Mouse (Mus musculus) frontal cortex, postnatal 14 days (tissue): ENCODE results near the gene Slc35a2.
A peak's percentile ranks its signal among the peaks of the same experiment; 100 is the strongest.

ENCODE experiments used
- DNase-seq, 2 experiments: peaks; one replicate each; pipeline ENCODE4 v3.0.0; 2022; ENCODE audit warnings: low spot score in 2 of 2

The Slc35a2 gene

DNA sequence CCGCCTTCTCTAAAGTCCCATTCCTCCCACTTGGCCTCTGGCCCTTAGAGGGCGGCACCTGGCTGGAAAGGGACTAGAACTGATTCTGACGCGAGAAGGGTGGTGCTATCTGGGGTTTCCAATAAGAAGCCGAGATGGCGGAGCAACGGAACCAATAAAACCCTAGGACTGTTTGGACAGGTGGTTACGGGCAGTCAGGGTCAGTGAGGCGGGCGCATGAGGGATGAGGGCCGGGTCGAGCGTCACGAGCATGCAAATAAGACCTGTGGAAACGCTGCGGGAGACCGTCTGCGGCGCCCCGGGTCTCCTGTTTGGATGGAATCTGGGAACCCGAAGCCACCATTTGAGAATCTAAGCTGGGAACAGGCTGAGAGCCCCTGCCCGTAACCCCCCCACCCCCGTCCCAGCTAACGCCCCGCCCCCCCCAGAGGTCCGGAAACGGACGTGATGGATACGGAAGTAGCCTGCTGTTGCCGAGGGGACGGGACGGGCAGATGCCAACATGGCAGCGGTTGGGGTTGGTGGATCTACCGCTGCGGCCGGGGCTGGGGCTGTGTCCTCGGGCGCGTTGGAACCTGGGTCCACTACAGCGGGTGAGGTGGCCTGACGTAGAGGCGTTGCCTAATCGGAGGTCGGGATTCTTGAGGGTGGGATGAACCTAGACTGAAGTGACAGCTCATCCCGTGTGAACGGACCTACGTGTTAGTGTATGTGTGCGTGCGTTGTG lies at the start of gene Slc35a2:
Slc35a2 (plus strand) TSS at position 188 of the 727 bp plus-strand sequence.
- peak; percentile 70 to 80 for DNase-seq

DNA sequence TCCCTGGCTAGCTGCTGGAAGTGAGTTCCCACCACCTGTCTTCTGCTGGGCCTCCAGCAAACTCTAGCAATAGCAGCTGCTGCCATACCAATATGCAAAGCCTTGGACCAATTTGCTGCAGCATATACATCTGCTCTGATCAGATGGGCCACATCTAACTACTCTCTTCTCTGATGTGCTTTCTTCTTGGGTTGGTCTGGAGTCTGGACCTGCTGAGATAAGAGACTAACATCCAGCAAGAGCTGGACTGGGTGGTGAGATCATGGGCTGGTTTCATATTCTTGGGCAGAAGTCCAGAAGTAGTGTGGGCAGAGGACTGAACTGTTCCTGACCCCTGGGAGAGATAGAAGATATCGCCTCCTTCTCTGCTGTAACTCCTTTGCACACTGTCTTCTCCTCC lies 46.7 kb upstream of the Slc35a2 start:
- DNase-seq = no peak

DNA sequence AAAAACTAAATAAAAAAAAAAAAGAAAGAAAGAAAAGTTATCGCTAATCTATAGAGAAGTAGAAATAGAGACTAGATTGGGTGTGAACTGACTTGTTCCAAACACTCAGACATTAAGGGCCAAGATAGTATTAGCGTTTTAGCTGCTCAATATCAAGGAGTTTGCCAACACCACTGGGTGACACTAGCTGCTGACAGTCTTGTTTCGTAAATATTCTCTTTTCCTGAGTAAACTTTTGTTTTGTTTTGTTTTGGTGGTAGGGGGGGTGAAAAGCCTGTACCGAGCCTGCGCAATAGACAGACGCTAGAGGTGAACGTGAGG lies 43.0 kb upstream of the Slc35a2 start:
- no peak for DNase-seq

DNA sequence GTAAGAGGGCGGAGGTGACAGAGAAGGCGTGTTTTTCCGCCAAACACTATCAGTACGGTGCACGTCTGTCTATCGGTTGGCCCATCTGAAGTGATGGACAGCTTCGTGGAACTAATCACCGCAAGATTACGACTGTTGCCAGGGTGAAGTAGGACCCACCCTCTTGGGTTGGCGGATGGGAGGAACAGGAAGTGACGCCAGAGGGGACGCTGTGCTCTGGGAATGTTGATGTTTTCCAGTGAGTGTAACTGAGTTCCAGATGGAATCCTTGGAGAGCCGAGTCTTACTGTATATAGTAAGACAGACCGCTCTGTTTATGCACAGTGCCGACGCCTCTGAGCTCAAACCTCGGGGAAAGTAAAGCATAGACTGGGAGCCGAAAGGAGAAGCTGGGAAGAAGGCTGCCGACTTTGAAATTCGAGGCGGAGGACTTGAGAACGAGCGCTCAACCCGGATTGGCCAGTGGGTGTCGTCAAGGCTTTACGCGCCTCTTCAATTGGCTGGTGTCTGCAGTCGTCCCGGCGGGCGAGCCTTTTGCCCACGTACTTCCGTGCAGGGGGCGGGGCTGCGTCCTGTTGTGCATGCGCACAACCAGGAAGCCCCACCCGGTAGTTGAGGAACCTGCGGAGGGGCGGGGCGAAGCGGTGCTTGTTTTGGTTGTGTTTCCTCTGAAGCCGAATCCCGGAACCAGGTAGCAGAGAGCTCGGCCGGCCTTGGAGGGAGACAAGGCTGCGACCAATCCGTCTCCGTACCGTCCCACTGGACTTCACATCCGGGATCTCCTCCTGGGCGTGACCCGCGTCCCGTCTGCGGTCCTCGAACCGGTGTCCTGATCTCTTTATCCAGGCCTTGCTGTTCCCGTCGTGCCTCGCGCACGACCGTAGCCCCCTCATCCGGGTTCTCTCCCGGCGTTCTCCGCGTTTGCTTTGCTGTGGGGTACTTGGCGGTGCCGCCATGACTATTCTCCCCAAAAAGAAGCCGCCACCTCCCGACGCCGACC lies 42.4 kb upstream of the Slc35a2 start, which contains the start of gene Otud5:
Otud5 (plus strand) TSS at position 202 of the 1,000 bp plus-strand sequence.
- peak; percentile 90 to 93 for DNase-seq

DNA sequence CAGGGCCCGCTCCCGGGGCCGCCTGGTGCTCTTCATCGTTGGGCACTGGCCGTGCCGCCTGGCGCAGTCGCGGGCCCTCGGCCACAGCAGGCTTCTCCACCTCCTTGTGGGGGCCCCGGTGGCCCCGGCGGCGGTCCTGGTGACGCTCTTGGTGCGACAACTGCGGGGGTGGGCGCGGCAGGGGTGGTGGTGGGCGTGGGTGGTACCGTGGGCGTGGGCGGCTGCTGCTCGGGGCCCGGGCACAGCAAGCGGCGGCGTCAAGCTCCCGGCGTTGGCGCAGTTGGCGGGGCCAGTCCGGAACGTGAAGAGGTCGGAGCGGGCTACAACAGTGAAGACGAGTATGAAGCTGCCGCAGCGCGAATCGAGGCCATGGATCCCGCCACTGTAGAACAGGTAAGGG lies 41.5 kb upstream of the Slc35a2 start:
- DNase-seq = no peak

DNA sequence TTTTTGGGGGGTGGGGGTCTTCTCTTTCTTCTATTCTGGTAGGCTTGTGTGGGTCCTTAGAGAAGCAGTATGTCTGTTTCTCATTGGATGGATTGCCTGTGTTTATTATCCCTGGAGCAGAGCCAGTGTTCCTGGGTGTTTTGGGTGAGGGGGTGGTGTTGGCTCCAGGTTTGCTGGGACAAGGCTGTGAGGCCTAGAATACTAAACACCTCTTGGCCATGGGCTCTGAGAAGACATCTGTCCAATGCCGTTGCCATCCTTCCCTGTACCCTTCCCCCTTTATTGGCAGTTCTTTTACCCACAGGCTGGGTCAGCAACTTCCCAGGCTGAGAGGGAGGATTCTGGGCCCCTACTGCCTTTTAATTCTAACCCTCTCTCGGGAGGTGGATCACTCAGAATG lies 36.0 kb upstream of the Slc35a2 start:
- DNase-seq = no peak

DNA sequence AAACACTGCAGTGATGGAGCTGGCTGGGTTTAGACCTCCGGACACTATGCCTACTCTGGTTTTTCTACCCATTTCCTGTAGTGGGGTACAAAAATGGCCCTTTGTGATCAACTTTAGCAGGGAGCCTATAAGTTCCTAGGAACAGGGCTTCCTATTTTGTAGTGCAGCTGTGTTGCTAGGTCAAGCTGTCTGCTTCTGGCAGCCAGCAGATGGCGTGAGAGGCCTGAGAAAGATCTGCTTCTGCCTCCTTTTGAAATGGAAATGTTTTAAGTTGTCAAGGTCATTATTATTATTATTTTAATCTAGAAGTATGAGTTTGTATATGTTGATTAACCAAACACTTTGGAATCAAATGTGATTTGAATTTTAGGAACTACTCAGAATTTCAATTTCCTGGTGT lies 29.2 kb upstream of the Slc35a2 start:
- DNase-seq = no peak

DNA sequence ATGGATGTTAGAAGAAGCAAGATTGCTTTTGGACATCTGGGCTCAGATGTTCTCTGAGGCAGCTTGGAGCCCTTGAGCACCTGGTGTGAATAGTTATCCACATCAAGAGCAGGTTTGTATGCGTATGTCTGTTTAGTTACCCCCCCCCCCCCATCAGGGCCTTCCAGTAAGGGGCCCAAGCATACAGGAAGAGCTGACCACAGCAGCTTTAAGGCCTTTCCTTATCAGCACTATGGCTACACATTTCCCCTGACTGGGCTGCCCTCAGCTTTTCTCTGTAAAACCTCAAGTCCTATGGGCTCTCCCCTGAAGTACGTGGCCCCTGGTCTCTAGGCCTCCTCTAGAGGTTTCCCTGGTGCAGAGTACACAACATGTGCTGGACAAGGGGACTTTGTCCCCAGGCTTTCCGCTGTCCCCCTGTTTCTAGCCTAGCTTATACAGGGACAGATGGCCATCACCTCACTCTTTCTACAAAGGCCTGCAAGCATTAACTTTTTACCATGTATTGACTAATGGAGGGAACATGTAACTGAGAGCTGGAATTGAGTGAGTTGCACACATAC lies 24.6 kb upstream of the Slc35a2 start:
- no peak for DNase-seq

DNA sequence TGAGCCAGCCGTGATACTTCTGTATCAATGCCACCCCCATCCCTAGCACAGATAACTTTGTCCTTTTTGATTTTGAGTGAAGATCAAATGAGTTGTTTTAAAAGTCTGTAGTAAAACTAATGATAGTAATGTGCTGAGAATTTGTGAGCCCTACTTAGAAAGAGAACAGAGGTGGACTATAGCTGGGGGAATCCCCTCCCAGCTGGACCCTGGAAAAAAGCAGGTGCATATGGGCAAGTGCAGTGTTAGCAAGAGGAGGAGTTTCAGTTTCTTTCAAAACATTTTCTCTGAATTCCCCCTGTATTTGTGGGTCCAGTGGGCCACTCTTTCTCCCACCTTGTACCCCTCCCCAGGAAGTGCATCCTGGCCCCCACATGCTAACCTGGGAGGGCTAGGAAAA lies 20.6 kb upstream of the Slc35a2 start:
- no peak for DNase-seq

DNA sequence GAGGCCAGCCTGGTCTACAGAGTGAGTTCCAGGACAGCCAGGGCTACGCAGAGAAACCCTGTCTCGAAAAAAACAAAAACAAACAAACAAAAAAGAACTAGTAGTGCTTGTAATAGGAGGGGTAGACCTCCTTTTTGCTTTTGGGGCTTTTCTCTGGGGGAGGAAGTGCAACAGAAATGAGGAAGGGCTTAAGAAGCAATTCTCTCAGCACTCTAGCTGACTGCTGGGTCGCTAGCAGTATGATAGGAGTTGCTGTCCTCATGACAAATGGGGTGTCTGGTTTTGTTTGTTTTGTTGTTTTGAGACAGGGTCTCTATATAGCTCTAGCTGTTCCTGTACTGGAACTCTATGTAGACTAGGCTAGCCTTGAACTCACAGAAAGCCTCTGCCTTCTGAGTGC lies 19.3 kb upstream of the Slc35a2 start:
- no peak for DNase-seq

DNA sequence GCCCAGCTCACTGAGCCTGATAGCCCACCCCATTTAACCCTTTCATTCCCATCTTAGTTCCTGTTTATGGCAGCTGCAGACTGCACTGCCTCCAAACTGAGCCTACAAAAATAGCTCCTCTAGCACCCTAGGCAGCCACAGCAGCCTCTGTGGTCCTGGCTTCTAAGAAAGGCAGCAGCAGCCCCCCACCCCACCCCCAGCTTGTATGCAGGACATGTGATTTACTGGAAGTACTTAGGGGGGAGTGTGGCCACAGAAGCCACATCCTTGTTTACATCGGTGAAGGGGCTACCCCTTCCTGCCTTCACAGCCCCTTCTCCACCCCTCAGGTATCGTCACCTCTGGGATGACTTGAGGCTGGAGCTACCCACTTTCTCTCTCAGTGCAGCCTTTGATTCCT lies 18.5 kb upstream of the Slc35a2 start:
- no peak for DNase-seq

DNA sequence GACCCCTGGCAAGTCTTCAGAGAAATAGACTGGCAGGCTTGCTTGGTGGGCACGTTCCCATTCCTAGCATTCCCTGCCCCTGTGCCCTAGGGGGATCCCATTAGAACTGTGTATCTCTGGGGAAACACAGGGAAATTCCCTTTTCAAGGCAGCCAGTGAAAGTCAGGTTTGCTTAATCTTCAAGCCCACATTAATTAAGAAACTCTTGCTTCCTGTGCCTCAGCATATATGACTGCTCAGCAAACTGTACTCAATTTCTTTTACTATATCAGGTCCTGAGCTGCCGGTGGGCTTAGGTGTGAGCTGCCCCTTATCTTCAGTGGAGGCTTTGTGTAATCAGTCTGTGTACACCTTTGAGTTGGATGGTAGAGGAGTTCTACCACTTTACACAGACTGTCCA lies 18.0 kb upstream of the Slc35a2 start:
- no peak for DNase-seq

DNA sequence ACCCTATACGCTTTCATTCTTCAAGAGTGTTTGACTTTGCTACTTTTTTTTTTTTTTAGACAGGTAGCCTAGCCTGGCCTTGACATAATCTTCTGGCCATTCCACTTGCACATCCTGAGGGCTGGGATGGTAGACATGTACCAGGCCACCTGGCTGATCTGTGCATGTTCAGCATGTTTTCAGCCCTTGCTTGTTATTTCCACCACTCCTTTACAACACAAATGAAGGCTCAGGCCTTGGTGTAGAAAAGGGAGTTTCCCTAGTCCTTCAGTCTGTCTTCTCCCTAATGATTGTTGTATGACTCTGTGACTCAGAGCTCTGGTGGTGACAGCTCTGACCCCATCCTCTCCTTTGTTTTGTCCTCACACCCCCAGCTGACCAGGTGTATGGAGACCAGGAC lies 16.7 kb upstream of the Slc35a2 start:
- DNase-seq = no peak

DNA sequence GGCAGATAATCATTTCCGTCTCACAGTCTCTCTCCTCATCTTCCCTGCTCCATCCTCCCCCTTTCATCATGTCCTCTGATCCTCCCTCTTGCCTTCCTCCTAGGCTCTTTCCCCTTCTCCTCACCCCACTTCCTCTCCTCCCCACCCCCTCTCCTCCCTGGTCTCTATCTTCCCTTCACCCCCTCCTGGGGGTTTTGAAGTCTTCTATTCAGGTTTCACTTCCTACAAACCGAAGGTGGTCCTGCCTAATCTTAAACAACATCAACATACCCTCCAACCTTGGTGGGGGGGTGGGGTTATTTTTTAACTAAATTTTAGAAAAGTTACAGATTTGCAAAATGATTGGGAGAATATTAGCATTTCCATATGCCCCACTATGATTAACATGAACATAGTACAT lies 15.3 kb upstream of the Slc35a2 start:
- DNase-seq = no peak

DNA sequence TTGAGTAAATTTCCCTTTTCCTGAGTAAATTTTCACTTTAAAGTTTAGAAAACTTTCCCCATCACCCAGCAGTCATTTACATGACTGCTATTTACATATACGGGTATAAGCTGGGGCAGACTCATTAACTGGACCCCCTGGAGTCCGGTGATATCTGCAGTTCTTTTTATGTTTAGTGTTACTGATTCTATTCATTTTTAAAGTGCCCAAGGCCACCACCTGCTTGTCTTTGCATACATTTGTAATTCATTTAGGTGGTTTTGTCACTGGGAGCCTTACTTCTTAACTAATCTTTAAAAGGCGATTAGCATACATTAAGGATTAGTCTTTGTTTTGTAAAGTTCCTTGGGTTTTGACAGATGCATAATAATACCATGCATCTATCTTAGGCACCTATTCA lies 14.0 kb upstream of the Slc35a2 start:
- DNase-seq = no peak

DNA sequence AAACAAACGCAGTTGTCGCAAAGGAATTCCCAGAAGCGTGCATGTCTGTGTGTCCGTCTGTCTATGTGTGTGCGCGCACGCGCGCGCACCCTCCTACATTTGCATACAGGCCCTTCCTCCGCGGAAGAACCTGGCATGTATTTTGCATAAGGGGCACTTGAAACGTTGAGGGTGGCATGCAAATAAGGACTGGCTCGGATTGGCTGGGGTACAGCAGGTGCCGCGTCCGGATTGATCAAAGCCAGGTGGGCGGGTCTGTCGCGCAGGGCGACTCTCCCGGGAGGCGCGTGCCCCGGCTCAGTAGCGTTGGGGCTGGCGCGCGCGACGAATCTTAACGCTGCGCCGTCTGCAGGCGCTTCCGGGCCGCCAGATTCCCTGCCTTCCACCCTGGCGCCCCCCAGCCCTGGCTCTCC lies 5.8 kb upstream of the Slc35a2 start, which contains the start of gene Pim2:
Pim2 (plus strand) TSS at position 256 of the 413 bp plus-strand sequence.
- peak; percentile 77 to 82 for DNase-seq

DNA sequence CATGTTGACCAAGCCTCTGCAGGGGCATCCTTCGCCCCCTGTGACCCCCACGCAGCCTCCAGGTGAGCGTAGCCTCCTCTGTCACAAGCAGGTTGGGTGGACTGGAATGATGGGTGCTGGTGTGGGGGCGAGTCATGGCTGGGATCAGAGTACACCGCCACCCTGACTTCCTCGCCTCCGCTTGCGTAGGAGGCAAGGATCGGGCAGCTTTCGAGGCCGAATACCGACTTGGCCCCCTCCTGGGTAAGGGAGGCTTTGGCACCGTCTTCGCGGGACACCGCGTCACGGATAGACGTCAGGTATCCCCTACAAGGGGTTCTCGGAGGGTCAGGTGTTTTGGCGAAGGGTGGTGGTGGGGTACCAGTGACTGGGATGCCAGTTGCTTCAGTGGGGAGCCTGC lies 5.3 kb upstream of the Slc35a2 start:
- DNase-seq = no peak

DNA sequence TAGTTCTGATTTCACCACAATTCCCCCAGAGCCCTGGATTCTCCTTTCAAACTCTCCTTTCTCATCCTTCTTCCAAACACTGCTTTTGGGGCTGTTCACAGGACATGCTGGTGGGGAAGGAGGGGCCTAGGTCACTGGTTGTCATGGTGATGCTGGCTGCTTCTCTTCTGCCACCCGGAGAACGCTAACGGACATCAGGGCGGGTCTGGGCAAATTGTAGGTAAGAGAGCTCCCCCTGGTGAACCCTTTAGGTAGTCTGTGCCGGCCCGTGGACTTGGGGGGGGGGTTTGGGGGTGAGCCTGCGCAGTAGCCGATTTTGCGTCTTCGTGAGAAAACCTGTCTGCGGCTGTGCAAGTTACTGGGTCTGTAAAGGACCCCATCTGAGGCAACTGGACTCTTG lies 4.0 kb upstream of the Slc35a2 start:
- DNase-seq = peak; percentile 35 to 52

DNA sequence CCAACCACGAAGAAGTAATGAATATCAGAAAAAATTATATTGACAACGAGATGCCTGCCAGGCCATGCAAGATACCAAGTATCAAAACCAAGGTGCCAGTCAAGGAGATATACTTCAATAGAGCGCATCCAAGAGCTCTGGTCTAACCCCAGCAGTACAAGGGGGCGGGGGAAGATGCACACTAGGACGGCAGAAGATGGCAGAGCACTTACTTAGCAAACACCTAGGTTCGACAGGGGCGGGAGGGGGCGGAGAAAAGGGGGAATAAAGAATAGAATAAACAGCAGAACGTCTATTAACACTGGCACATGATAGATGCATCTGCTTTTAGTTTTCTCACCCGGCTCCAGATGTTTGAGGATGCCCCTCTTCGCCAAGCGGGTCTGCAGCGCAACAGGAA lies 14.4 kb downstream of the Slc35a2 start:
- no peak for DNase-seq

DNA sequence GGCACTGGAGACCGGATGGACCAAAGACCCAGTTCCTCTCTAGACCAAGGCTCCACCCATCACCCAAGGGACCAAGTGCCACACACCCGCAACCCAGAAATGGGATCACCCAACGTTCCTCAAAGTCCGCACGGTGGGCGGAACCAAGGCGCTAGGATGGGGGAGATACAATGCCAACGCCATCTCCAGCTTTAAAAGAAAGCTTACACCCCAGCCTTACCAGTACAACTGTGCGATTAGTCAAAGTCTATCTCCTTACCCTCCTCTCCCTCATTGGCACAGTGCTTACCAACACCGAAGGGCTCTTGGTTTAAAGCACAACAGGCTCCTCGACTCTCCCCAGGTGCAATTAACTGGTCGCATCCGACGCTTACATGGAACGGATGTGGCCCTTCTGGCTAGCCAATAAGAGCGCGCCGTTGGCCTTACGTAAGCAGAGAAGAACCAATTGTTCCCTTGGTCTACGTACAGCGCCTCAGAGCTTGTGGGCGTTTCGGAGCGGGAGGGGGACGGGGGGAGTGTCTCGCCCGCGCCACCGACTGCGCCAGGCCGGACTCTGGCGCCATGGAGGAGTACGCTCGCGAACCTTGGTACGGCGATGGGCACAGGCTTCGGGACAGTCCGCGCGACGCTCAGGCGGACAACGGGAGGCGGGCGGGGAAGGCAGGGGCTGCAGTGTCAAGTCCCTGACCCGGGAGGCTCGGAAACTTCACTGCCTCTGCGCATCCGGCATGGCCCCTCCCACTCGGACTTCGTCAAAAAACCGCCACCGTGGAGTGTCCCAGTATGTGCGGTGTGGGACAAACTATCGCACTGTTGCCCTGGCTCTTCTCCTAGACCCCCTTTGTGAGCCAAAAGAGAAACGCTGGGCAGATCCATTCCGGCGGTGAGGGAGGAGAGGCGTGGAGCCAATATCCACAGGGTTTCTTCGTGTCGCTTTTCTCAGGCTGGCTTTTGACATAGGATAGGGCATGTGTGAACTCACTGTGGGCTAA lies 15.3 kb downstream of the Slc35a2 start, which contains the start of the genes Pqbp1 and Timm17b:
Pqbp1 (minus strand) TSS at position 390 of the 995 bp plus-strand sequence.
Timm17b (plus strand) TSS at position 478 of the 995 bp plus-strand sequence.
- peak; percentile 81 to 88 for DNase-seq

DNA sequence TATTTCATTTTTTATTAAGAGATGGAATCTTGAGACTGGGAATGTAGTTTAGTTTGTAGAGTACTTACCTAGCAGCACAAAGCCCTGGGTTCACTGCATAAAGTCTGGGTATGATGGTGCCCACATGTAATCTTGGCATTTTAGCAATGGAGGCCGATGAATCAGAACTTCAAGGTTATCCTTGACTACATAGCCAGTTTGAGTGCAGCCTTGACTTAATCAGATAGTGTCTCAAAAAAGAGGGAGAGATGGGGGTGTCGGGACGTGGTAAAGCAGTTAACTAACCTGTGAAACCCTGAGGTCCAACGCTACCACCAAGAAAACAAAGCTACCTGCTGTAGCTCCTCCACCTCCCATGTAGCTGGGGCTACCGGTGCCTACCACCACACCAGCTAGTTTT lies 20.6 kb downstream of the Slc35a2 start:
- DNase-seq = no peak
